Mouse (Mus musculus) midbrain, postnatal 0 days (tissue): ENCODE measurements around the gene Ino80e. TPM values are rescaled to one million over a fixed set of nuclear protein-coding genes. Genes with fewer than 3 reads are reported as not detected.

Source experiments
- ATAC-seq: fragments of 200-750 bp; cut with Nextera tagmentation; 2 replicates; pipeline ENCODE4 v1.8.0; 2017; ENCODE audit warnings: moderate number of reproducible peaks, mild to moderate bottlenecking, moderate TSS enrichment, moderate library complexity; ENCODE audit not compliant: low FRiP score
- DNase-seq: peaks from one replicate; pipeline ENCODE4 v3.0.0-alpha.2; 2015; ENCODE audit warnings: low spot score
- H3K27ac ChIP-seq: fragments of 300-500 bp; sonication (generic); 2 replicates; pipeline ENCODE4 v1.5.1; 2014; ENCODE audit warnings: low read depth, mild to moderate bottlenecking, low read length, mixed read lengths
- H3K27me3 ChIP-seq: fragments of 300-500 bp; sonication (generic); 2 replicates; pipeline ENCODE4 v1.6.1; 2014; ENCODE audit warnings: low read length, control low read depth, mixed read lengths; ENCODE audit not compliant: insufficient read depth
- H3K36me3 ChIP-seq: fragments of 300-500 bp; sonication (generic); 2 replicates; pipeline ENCODE4 v1.6.1; 2014; ENCODE audit warnings: low read length, control low read depth, mixed read lengths; ENCODE audit not compliant: insufficient read depth
- H3K4me1 ChIP-seq: fragments of 300-500 bp; sonication (generic); 2 replicates; pipeline ENCODE4 v1.6.1; 2014; ENCODE audit warnings: mild to moderate bottlenecking, control low read depth, antibody characterized with exemption, low read length, mixed read lengths; ENCODE audit not compliant: insufficient read depth
- H3K4me2 ChIP-seq: fragments of 300-500 bp; sonication (generic); 2 replicates; pipeline ENCODE4 v1.6.1; 2014; ENCODE audit warnings: low read depth, mild to moderate bottlenecking, low read length, mixed read lengths; ENCODE audit not compliant: poor library complexity, severe bottlenecking
- H3K4me3 ChIP-seq: fragments of 300-500 bp; sonication (generic); 2 replicates; pipeline ENCODE4 v1.5.1; 2014; ENCODE audit warnings: low read depth, mild to moderate bottlenecking, low read length, moderate library complexity
- H3K9ac ChIP-seq: fragments of 300-500 bp; sonication (generic); replicated peaks from 2 replicates; pipeline ENCODE4 v1.6.1; 2014; ENCODE audit warnings: mild to moderate bottlenecking, low read length, moderate library complexity, mixed read lengths; ENCODE audit not compliant: poor library complexity, severe bottlenecking
- H3K9me3 ChIP-seq: fragments of 300-500 bp; sonication (generic); 2 replicates; pipeline ENCODE4 v1.6.1; 2016; ENCODE audit warnings: low read length, control low read depth
- CTCF ChIP-seq: IDR thresholded peaks from 2 replicates; pipeline ENCODE4 v1.5.1; 2016; ENCODE audit warnings: antibody characterized with exemption, mild to moderate bottlenecking
- WGBS: fragments of 180-500 bp; shearing (Covaris S2); extraction: QIAGEN DNeasy Blood & Tissue Kit; methylation state at CpG from one replicate; pipeline ENCODE4 v1.1.7; 2014; 5-methylcytosine and 5-hydroxymethylcytosine counted together
- polyA plus RNA-seq: library from polyadenylated mRNA; unstranded; fragments of >200 nt; fragmentation: Nextera tagmentation; extraction: Ambion mirVana; gene quantifications from 2 replicates; pipeline ENCODE4 v1.2.1, GENCODE M21; 2015
- total RNA-seq: library from RNA; depleted of rRNA; stranded (reverse); fragments of >200 nt; gene quantifications from 2 replicates; pipeline ENCODE4 v1.2.3, GENCODE M21; 2014

The Ino80e gene
- total and polyA plus RNA-seq, 2 experiments from 2014 or later, result 55.0 to 87.8 TPM

DNA sequence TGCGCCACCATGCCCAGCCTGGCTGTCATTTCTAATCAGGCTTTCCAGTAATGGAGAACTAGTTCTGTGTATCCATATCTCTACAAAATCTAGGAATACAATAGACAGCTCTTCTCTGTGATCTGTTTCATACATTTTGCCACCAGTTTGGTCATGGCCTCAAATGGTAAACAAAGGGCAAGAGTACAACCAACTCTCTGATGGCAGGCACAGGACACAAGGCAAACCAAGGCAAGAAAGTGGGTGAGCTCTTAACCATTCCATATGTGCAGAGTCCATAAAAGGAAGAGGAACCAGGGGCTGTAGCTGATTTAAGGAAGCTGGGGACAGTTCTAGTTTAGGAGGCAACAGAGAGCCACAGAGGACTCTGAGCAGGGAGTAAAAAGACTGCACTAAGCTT lies 15.1 kb upstream of the Ino80e start:
- 92% methylated on average over 1 of the region's 1 CpGs for WGBS
- no peak for TF ChIP-seq CTCF
- no peak for ATAC-seq
- H3K36me3 ChIP-seq, result peaks cover 73% of the 10 kb centered on the region
- H3K9me3 ChIP-seq, result no peaks in the 10 kb centered on the region
- no peaks in the 10 kb centered on the region for H3K27me3 ChIP-seq
- H3K4me3 ChIP-seq, result no peak overlapping the region
- no peak for DNase-seq
- no peak overlapping the region for H3K27ac ChIP-seq
- peaks cover 9% of the 10 kb centered on the region for H3K4me1 ChIP-seq
- H3K9ac ChIP-seq, result no peak overlapping the region
- H3K4me2 ChIP-seq, result no peak overlapping the region

DNA sequence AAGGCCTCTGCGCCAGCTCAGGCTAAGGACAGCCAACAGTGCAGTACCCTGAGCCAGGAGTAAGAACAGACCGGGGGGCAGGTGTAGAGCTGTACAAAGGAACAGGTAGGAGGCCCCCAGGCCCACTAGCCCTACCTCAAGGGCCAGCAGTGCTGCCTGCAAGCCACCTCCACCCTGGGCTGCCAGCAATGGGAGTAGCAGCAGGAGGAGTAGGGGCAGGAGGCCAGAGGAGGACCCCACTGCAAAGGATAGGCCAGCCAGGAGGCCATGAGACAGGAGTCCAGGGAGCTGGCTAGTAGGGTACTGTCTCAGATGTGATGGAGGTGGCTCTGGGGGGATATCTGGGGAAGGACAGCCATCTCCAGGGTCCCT lies 8.3 kb upstream of the Ino80e start:
- no peak overlapping the region for H3K9ac ChIP-seq
- H3K9me3 ChIP-seq, result no peaks in the 10 kb centered on the region
- no peaks in the 10 kb centered on the region for H3K4me1 ChIP-seq
- no peaks in the 10 kb centered on the region for H3K27me3 ChIP-seq
- no peak for DNase-seq
- H3K4me2 ChIP-seq, result no peak overlapping the region
- TF ChIP-seq CTCF, result no peak
- H3K27ac ChIP-seq, result no peak overlapping the region
- H3K4me3 ChIP-seq, result no peak overlapping the region
- peaks cover 96% of the 10 kb centered on the region for H3K36me3 ChIP-seq
- 96% methylated on average over 2 of the region's 2 CpGs for WGBS
- 0 out of 2 replicates have a peak, but pooled peaks have one; percentile 27 for ATAC-seq

DNA sequence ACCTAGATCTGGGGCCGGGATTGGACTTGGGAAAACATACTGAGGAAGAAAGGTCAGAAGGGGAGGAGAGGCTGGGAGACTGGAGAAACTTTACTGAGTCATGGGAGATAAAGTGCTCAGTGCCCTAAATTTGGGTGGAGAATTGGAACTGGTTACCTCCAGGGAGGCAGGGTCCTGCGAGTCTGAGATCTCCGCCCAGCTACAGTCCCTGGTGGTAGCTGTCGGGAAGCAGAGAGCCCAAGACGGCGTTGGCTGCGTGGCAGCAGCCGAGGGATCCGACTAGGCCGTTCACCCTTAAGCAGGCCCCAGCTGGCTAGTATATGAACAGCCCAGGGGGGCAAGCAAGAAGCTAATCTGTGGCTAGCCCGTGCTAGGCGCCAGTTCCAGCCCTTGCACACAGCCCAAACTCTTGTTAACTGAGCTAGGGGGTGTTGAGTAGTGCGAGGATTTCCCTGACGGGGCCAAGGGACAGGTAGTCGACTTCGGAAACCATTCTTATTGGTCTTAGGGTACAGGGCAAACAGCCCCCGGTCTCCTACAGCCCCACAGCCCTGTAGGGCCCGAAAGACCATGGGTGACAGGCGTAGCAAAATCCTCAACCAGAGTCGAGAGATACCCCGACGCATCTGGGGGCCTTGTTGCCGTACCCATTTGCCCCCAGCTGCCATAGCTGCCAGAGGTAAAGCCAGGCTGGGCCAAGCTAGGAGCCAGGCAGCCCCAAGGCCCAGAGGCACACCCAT lies 7.8 kb upstream of the Ino80e start:
- WGBS, result 91% methylated on average over 23 of the region's 23 CpGs
- ATAC-seq, result no peak
- H3K36me3 ChIP-seq, result peaks cover 96% of the 10 kb centered on the region
- no peak for DNase-seq
- H3K9me3 ChIP-seq, result no peaks in the 10 kb centered on the region
- no peak overlapping the region for H3K9ac ChIP-seq
- no peaks in the 10 kb centered on the region for H3K27me3 ChIP-seq
- H3K27ac ChIP-seq, result no peak overlapping the region
- H3K4me2 ChIP-seq, result no peak overlapping the region
- no peak for TF ChIP-seq CTCF
- no peaks in the 10 kb centered on the region for H3K4me1 ChIP-seq
- no peak overlapping the region for H3K4me3 ChIP-seq

DNA sequence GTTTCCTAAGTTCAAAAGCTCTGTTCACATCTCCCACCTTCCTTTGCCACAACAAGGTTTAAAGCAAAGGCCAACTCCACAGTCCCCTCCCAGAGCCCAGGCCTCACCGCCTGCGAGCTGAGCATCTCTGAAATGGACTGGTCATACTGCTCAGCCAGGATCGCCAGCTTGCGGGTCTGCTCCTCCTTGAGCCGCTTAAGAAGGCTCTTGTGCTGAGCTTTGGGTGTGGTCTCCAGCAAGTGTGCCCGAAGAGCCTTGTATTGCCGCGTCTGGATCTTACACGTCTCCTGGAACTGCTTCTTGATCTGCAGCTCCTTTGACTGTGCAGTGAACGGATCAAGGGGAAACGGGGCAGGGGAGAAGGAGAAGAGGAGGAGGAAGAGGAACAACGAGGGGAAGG lies 5.8 kb upstream of the Ino80e start:
- H3K9ac ChIP-seq, result no peak overlapping the region

DNA sequence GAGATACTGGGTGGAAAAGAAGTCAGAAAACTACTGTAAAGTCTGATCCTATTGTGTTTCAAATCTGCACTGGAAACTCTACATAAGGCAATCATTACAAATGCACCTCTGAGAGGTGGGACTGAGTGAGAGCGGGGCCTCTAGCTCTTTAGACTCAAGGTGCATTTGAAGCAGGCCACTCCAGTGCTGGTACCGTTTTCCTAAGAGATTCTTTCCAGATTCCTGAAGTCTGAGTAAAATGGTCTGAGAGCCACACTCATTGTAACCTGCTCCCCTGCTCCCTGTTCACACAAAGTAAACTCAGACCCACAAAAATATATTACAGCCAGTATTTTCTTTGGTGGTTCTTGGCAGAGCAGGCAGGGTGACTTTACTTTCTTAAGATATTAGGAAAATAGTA lies 5.4 kb upstream of the Ino80e start:
- H3K9me3 ChIP-seq, result no peaks in the 10 kb centered on the region
- peaks cover 82% of the 10 kb centered on the region for H3K36me3 ChIP-seq
- no peak overlapping the region for H3K9ac ChIP-seq
- 95% methylated on average over 2 of the region's 2 CpGs for WGBS
- no peak for TF ChIP-seq CTCF
- no peak overlapping the region for H3K4me2 ChIP-seq
- H3K4me3 ChIP-seq, result no peak overlapping the region
- DNase-seq (no peak), ATAC-seq (no peak)
- peaks cover 7% of the 10 kb centered on the region; the same call in 1 of the 2 replicates for H3K4me1 ChIP-seq
- H3K27ac ChIP-seq, result no peak overlapping the region
- no peaks in the 10 kb centered on the region for H3K27me3 ChIP-seq

More for the DNA sequence above, 5.8 kb upstream of the Ino80e start:
- TF ChIP-seq CTCF, result no peak
- Histone ChIP-seq H3K27me3 (no peaks in the 10 kb centered on the region), H3K9me3 (no peaks in the 10 kb centered on the region), H3K27ac (no peak overlapping the region), H3K4me1 (peaks cover 7% of the 10 kb centered on the region; the same call in 1 of the 2 replicates), H3K4me3 (no peak overlapping the region), H3K4me2 (no peak overlapping the region), H3K36me3 (peaks cover 87% of the 10 kb centered on the region)
- no peak for ATAC-seq
- DNase-seq, result no peak
- 86% methylated on average over 12 of the region's 12 CpGs for WGBS

DNA sequence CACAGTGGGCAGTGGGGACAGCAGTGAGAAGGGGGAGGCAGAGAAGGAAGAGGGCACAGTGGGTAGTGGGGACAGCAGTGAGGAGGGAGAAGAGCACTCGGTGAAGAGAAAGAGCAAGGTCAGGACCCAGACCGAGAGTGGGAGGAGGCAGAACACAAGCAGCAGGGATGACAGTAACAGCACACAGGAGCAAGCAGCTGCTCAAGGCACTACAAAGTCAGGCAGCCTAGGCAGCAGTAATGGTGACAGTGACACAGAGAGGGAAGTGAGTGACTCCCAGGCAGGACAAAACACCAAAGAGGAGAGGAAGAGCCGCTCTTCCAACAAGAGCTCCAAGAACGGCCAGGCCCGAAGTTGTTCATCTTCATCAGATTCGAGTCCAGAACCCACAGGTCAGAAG lies 1.6 kb upstream of the Ino80e start:
- H3K36me3 ChIP-seq, result peaks cover 48% of the 10 kb centered on the region
- peak overlapping the region; percentile 60; the same call in 1 of the 2 replicates for H3K9ac ChIP-seq
- DNase-seq, result no peak
- TF ChIP-seq CTCF, result no peak
- WGBS, result 67% methylated on average over 6 of the region's 6 CpGs
- H3K4me3 ChIP-seq, result no peak overlapping the region
- ATAC-seq, result no peak
- no peaks in the 10 kb centered on the region for H3K27me3 ChIP-seq
- H3K9me3 ChIP-seq, result no peaks in the 10 kb centered on the region
- H3K4me2 ChIP-seq, result peak overlapping the region; percentile 75
- peaks cover 10% of the 10 kb centered on the region; the same call in 1 of the 2 replicates for H3K4me1 ChIP-seq
- H3K27ac ChIP-seq, result 0 out of 2 replicates have a peak overlapping the region, but pooled peaks have one; percentile 77
